Mouse (Mus musculus) heart, postnatal 0 days (tissue): ENCODE measurements around the gene Aen.

ENCODE experiments used
- CTCF ChIP-seq: IDR thresholded peaks from 2 replicates; pipeline ENCODE4 v1.5.1; 2016; ENCODE audit warnings: antibody characterized with exemption, control low read depth, low read depth
- EP300 ChIP-seq: IDR thresholded peaks from 2 replicates; pipeline ENCODE4 v1.6.1; 2016; ENCODE audit warnings: antibody characterized with exemption, low read depth

DNA sequence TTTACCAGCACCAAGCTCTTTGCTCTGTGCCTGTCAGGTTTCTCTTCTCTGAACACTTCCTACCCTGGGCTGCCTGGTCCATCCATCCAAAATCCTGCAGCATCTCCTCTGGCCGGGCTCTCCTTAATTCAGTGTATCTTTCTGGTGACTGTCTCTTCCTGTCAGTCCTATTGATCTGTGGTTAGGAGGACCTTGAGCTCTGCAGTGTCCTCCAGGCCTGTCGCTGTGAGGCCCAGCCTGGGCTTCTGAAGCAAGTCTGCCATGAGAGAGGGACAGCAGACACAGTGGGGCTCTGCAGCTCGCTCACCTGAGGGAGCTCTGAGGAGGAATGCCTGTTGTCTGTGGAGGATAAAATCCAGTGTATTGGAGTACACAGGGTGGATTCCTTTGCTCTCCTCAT is 1.9 kb downstream of the Aen start:
- TF ChIP-seq CTCF, result no peak
- no peak for TF ChIP-seq EP300
